Mouse (Mus musculus) heart, embryonic 16.5 days (tissue): ENCODE results near the gene Mrln. TPM values are rescaled to one million over a fixed set of nuclear protein-coding genes. Genes with fewer than 3 reads are reported as not detected.

Source experiments
- ATAC-seq: fragments of 200-750 bp; cut with Nextera tagmentation; replicated peaks from 2 replicates; pipeline ENCODE4 v1.8.0; 2017; ENCODE audit warnings: moderate number of reproducible peaks; ENCODE audit not compliant: insufficient read depth, low FRiP score; ENCODE audit errors: extremely low read depth
- H3K27ac ChIP-seq: fragments of 300-500 bp; sonication (generic); 2 replicates; pipeline ENCODE4 v1.5.1; 2014; ENCODE audit warnings: mild to moderate bottlenecking, low read length, control low read depth, moderate library complexity
- H3K27me3 ChIP-seq: fragments of 300-500 bp; sonication (generic); 2 replicates; pipeline ENCODE4 v1.6.1; 2014; ENCODE audit warnings: low read length, mixed read lengths; ENCODE audit not compliant: control insufficient read depth, insufficient read depth
- H3K36me3 ChIP-seq: fragments of 300-500 bp; sonication (generic); 2 replicates; pipeline ENCODE4 v1.6.1; 2014; ENCODE audit not compliant: control insufficient read depth, insufficient read depth
- H3K4me1 ChIP-seq: fragments of 300-500 bp; sonication (generic); 2 replicates; pipeline ENCODE4 v1.6.1; 2014; ENCODE audit warnings: low read length, mixed read lengths; ENCODE audit not compliant: control insufficient read depth, insufficient read depth
- H3K4me2 ChIP-seq: fragments of 300-500 bp; sonication (generic); 2 replicates; pipeline ENCODE4 v1.6.1; 2014; ENCODE audit warnings: low read depth, mild to moderate bottlenecking, control low read depth, low read length
- H3K4me3 ChIP-seq: fragments of 300-500 bp; sonication (generic); 2 replicates; pipeline ENCODE4 v1.5.1; 2014; ENCODE audit warnings: mild to moderate bottlenecking, control low read depth, low read length
- H3K9ac ChIP-seq: fragments of 300-500 bp; sonication (generic); 2 replicates; pipeline ENCODE4 v1.6.1; 2014; ENCODE audit warnings: low read length, control low read depth
- H3K9me3 ChIP-seq: fragments of 300-500 bp; sonication (generic); replicated peaks from 2 replicates; pipeline ENCODE4 v1.6.1; 2016; ENCODE audit warnings: low read length; ENCODE audit not compliant: control insufficient read depth
- WGBS: fragments of 180-500 bp; shearing (Covaris S2); extraction: QIAGEN DNeasy Blood & Tissue Kit; methylation state at CpG from one replicate; pipeline ENCODE4 v1.1.7; 2014; 5-methylcytosine and 5-hydroxymethylcytosine counted together
- polyA plus RNA-seq: library from polyadenylated mRNA; unstranded; fragments of >200 nt; fragmentation: Nextera tagmentation; extraction: Ambion mirVana; gene quantifications from 2 replicates; pipeline ENCODE4 v1.2.1, GENCODE M21; 2015

The Mrln gene
- polyA plus RNA-seq, 1 experiment from 2014 or later = 1.9 TPM

DNA sequence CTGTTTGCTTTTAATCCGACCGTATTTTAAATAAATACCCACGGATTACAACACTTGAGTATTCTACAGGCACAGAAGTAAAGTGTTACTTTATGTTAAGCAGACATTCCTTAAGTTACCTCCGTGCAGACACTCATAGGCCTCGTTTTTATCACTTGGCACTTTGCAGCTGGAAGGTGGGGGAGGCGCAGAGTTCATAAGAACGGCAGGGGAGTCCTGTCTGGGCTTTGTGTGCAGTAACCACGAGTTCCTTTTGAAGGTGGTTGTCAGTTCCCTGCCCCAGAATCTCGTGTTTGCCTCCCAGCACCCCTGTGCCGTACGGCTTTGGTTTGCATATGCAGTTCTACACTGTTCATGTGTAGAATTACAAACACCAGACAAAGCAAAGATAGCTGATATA lies 36.8 kb upstream of the Mrln start:
- Histone ChIP-seq H3K4me1 (peaks cover 57% of the 10 kb centered on the region), H3K27ac (no peak overlapping the region), H3K27me3 (no peaks in the 10 kb centered on the region), H3K36me3 (0 out of 2 replicates have a peak, but pooled peaks cover 8% of the 10 kb centered on the region), H3K9ac (no peak overlapping the region), H3K9me3 (no peaks in the 10 kb centered on the region), H3K4me3 (no peak overlapping the region), H3K4me2 (no peak overlapping the region)
- no peak for ATAC-seq
- WGBS = 36% methylated on average over 11 of the region's 11 CpGs

DNA sequence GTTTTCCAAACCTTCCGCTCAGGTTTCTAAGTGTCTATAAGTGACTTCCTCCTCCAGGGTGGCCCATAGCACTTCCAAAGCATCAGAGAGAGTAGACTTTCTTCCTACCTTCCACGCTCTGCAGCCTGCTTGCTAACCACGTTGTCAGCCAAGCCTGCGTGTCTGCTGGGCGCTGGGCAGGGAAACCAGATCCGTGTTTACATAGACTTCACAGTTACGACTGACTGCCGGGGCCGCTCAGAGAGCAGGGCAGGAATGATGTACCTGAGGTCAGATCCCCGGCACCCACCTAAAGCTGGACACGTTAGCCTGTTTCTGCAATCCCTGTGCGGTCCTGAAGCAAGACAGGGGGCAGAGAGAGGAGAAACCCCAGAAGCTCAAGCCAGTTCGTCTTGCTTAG lies 36.1 kb upstream of the Mrln start:
- no peaks in the 10 kb centered on the region for H3K27me3 ChIP-seq
- no peak for ATAC-seq
- peaks cover 54% of the 10 kb centered on the region for H3K4me1 ChIP-seq
- H3K36me3 ChIP-seq = 0 out of 2 replicates have a peak, but pooled peaks cover 8% of the 10 kb centered on the region
- peak overlapping the region; percentile 9; the same call in 1 of the 2 replicates for H3K27ac ChIP-seq
- no peak overlapping the region for H3K4me3 ChIP-seq
- no peaks in the 10 kb centered on the region for H3K9me3 ChIP-seq
- no peak overlapping the region for H3K9ac ChIP-seq
- WGBS = 73% methylated on average over 13 of the region's 13 CpGs
- no peak overlapping the region for H3K4me2 ChIP-seq

DNA sequence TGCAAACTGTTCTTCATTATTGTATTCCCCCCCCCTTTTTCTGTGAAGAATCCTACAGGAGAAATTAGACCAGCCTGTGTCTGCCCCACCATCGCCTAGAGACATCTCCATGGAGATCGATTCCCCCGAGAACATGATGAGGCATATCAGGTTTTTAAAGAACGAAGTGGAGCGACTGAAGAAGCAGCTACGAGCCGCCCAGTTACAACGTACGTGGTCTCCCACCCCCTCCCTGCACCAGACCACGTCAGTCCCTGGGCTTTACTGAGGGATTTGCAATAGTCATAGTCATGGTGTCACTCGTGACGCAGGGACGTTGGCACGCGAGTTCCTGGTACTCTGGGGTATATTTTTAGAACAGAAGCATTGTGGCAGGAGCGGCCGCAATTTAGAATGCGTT lies 35.4 kb upstream of the Mrln start:
- Histone ChIP-seq H3K4me3 (no peak overlapping the region), H3K27me3 (no peaks in the 10 kb centered on the region), H3K4me1 (peaks cover 48% of the 10 kb centered on the region), H3K9ac (no peak overlapping the region), H3K4me2 (0 out of 2 replicates have a peak overlapping the region, but pooled peaks have one; percentile 12), H3K9me3 (no peaks in the 10 kb centered on the region), H3K27ac (peak overlapping the region; percentile 9), H3K36me3 (0 out of 2 replicates have a peak, but pooled peaks cover 8% of the 10 kb centered on the region)
- 46% methylated on average over 18 of the region's 18 CpGs for WGBS
- ATAC-seq = peak; percentile 59

DNA sequence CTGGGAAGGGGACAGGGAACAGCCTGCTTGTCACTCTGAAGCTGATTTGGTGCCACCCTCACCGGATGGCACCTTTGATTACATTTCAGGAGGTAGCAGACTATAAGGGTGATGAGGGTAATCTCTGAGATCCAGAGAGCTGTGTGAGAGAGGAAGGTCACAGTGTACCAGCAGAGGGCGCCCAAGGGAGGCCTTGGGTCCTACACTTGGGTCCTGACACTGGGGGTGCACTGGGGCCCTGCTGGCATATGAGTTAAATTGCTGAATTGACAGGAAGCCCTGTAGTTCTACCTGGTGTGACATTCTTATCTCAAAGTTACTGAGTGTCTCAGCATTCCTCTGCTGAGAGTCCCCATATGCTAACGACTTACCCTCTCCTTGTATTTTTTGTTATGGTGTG lies 31.1 kb upstream of the Mrln start:
- Histone ChIP-seq H3K27me3 (no peaks in the 10 kb centered on the region), H3K36me3 (peaks cover 25% of the 10 kb centered on the region; the same call in 1 of the 2 replicates), H3K9ac (no peak overlapping the region), H3K4me2 (no peak overlapping the region), H3K27ac (no peak overlapping the region), H3K4me3 (no peak overlapping the region), H3K9me3 (no peaks in the 10 kb centered on the region), H3K4me1 (peaks cover 17% of the 10 kb centered on the region)
- no peak for ATAC-seq
- WGBS = 45% methylated on average over 3 of the region's 3 CpGs

DNA sequence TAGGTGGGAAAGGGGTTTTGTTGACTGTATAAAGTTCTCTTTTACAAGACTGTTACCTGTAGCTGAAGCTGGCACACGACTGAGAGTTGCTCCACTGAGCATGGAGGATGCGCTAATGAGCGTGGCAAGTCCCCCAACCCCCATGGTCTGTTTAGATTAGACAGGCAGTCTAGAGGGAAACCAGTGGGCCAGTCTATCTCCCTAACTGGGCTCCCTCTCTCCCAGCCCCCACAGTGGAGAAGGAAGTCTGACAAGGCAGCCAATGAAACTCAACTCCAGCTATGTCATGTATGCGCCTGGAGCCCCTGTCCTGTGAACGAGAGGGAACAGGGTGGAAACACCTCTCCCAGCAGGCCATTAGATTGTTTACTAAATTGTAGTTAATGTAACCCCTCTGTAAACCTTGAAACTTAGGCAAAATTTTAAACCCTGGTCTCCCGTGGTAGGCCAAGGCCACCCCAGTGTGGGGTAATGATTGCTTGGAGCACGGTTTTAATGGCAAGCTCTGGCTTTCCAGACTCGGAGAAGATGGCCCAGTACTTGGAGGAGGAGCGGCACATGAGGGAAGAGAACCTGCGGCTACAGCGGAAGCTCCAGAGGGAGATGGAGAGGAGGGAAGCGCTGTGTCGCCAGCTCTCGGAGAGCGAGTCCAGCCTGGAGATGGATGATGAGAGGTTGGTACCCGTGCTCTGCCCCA lies 29.8 kb upstream of the Mrln start:
- Histone ChIP-seq H3K4me3 (no peak overlapping the region), H3K4me1 (0 out of 2 replicates have a peak, but pooled peaks cover 4% of the 10 kb centered on the region), H3K36me3 (peaks cover 21% of the 10 kb centered on the region; the same call in 1 of the 2 replicates), H3K27me3 (no peaks in the 10 kb centered on the region), H3K27ac (no peak overlapping the region), H3K9ac (no peak overlapping the region), H3K4me2 (no peak overlapping the region), H3K9me3 (no peaks in the 10 kb centered on the region)
- 70% methylated on average over 16 of the region's 16 CpGs for WGBS
- ATAC-seq = no peak

DNA sequence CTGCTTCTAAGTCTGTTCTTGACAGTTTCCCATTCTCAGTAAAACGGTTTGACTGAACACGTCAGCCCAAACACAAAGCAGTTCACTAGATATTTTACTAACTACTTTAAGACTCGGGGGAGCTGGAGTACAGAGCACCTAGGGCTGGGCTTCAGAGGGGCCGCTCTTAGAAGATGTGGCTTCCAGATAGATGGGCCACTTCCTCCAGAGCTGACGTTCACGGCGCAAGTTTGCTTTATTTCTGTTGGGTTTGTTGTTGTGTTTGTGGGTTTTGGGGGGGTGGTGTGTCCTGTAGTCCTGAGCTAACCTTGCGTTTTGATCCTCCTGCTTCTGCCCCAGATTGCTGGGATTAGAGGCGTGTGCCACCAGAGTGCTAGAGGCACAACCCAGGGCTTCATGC lies 23.7 kb upstream of the Mrln start:
- H3K4me3 ChIP-seq = no peak overlapping the region
- no peaks in the 10 kb centered on the region for H3K27me3 ChIP-seq
- ATAC-seq = no peak
- H3K4me2 ChIP-seq = no peak overlapping the region
- peaks cover 14% of the 10 kb centered on the region; the same call in 1 of the 2 replicates for H3K36me3 ChIP-seq
- 79% methylated on average over 9 of the region's 9 CpGs for WGBS
- no peak overlapping the region for H3K9ac ChIP-seq
- peaks cover 27% of the 10 kb centered on the region for H3K4me1 ChIP-seq
- no peak overlapping the region for H3K27ac ChIP-seq
- no peaks in the 10 kb centered on the region for H3K9me3 ChIP-seq

DNA sequence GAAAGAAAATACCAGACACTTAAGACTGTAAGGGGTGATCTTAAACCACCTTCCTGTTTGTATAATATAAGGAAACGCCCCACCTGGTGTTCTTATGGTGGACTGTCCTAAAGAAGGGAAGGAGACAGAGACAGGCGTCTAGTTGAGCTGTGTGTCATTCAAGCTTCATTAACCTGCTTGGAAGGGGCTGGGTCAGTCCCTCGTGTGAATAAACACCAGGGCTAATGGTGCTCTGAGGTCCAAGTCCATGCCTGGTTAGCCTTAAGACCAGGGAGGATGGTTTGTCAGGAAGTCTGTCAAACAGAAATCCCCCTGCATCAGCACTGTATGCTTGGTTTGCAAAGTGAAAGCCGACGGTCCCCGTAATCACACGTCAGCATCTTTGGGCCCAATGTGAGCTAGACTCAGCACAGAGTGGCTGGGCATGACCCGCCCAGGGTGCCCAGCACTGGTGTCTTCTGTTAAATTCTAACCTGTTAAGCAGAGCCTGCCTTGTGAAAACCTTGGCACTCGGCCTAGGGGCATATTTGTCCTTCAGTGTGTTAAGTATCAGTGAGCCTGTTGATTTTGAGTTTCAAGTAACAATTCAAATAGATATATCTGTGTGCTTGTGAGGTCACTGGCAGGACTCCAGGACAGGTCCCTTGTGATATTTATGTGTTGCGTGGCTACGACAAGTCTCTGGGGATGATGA lies 23.0 kb upstream of the Mrln start:
- Histone ChIP-seq H3K4me2 (no peak overlapping the region), H3K36me3 (peaks cover 10% of the 10 kb centered on the region; the same call in 1 of the 2 replicates), H3K4me1 (peaks cover 29% of the 10 kb centered on the region), H3K27me3 (no peaks in the 10 kb centered on the region), H3K27ac (peak overlapping the region; percentile 52), H3K9ac (no peak overlapping the region), H3K9me3 (no peaks in the 10 kb centered on the region), H3K4me3 (no peak overlapping the region)
- peak; percentile 54 for ATAC-seq
- 60% methylated on average over 11 of the region's 11 CpGs for WGBS

DNA sequence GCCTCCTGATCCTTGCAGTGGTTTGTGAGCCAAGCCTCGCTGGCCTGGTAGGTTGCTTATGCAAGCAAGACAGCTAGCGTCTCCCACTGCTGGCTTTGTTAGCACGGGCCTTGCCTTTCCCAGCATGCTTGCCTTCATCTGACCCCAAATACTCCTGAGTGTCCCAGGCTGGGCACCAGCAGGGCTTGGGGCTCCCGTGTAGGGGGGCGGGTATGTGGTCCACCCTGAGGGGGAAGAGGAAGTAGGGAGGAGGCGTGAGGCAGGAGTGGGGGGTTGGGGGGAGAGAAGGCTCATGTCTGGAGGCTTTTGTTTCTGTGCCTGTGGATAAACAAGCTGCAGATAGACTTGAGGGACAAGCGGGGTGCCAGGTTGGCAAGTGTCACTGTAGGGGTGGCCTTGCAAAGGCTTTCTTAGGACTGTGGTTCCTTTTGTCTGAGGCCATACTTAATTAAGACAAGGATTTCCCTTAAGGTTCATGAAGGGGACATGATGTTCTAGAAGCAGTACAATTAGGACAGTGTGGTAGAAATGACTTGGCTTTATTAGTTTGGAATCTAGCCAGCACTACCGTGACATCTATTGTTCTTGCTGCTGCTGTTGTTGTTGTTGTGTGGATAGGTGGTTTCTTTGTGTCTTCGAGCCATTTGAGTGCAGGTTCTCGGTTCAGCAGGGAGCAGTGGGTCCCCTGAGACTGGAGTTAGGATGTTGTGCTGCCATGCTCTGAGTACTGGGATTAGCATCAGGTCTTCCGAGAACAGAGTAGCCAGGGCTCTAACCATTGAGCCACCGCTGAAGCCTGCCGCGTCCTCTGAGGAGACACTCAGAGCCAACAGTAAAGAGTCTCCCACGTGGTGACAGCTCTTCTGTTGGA lies 21.0 kb upstream of the Mrln start:
- Histone ChIP-seq H3K9me3 (no peaks in the 10 kb centered on the region), H3K9ac (no peak overlapping the region), H3K36me3 (peaks cover 12% of the 10 kb centered on the region), H3K4me1 (peaks cover 32% of the 10 kb centered on the region), H3K27ac (0 out of 2 replicates have a peak overlapping the region, but pooled peaks have one; percentile 8), H3K4me2 (no peak overlapping the region), H3K27me3 (no peaks in the 10 kb centered on the region), H3K4me3 (no peak overlapping the region)
- WGBS = 58% methylated on average over 15 of the region's 15 CpGs
- 0 out of 2 replicates have a peak, but pooled peaks have one; percentile 17 for ATAC-seq
